Mouse (Mus musculus) layer of hippocampus, adult 11-12 months (tissue): Measurements from ENCODE around the gene Rps27rt.
"Not testable (repeated sequence)": the region's sequence is repeated elsewhere in the genome, so short reads cannot be mapped to it uniquely, and the experiment has no call there.

Experiments used
- DNase-seq: peaks from one replicate; pipeline ENCODE4 v3.0.0; 2022; ENCODE audit warnings: low spot score

Rps27rt gene

GRCm38 (mm10) chr9:114979969-114980368, 2.6 kb downstream of the Rps27rt start:
- no peak for DNase-seq

- DNase-seq, result peak; percentile 83
Observed at GRCm38 (mm10) chr9:114978281-114979111, 4.0 kb downstream of the Rps27rt start, which contains the start of gene Osbpl10. Gene Osbpl10 (plus strand): TSS chr9:114978569.

GRCm38 (mm10) chr9:114977461-114978280, 4.9 kb downstream of the Rps27rt start:
- peak; percentile 51 for DNase-seq

GRCm38 (mm10) chr9:114966286-114966685, 16.3 kb downstream of the Rps27rt start:
- DNase-seq, result not testable (repeated sequence)

- DNase-seq, result no peak
Observed at GRCm38 (mm10) chr9:114964093-114964492, 18.4 kb downstream of the Rps27rt start.

GRCm38 (mm10) chr9:114960844-114961243, 21.7 kb downstream of the Rps27rt start:
- no peak for DNase-seq

GRCm38 (mm10) chr9:114960043-114960789, 22.3 kb downstream of the Rps27rt start:
- no peak for DNase-seq

- peak; percentile 47 for DNase-seq
Observed at GRCm38 (mm10) chr9:114956945-114957344, 25.6 kb downstream of the Rps27rt start.

- DNase-seq, result no peak
Observed at GRCm38 (mm10) chr9:114955340-114955739, 27.2 kb downstream of the Rps27rt start.

GRCm38 (mm10) chr9:114952866-114953265, 29.7 kb downstream of the Rps27rt start:
- DNase-seq, result no peak

GRCm38 (mm10) chr9:114948395-114948794, 34.1 kb downstream of the Rps27rt start:
- no peak for DNase-seq

GRCm38 (mm10) chr9:114945576-114945975, 37.0 kb downstream of the Rps27rt start:
- no peak for DNase-seq

GRCm38 (mm10) chr9:114944642-114945041, 37.9 kb downstream of the Rps27rt start:
- no peak for DNase-seq

- no peak for DNase-seq
Observed at GRCm38 (mm10) chr9:114936687-114937086, 45.9 kb downstream of the Rps27rt start.

- DNase-seq, result no peak
Observed at GRCm38 (mm10) chr9:114935321-114935720, 47.2 kb downstream of the Rps27rt start.

- no peak for DNase-seq
Observed at GRCm38 (mm10) chr9:114934231-114934630, 48.3 kb downstream of the Rps27rt start.

- DNase-seq, result peak; percentile 96
Observed at GRCm38 (mm10) chr9:114933723-114934171, 48.8 kb downstream of the Rps27rt start, which contains the start of gene Gpd1l. Gene Gpd1l (minus strand): TSS chr9:114933987.

GRCm38 (mm10) chr9:114933037-114933722, 49.4 kb downstream of the Rps27rt start:
- no peak for DNase-seq

- no peak for DNase-seq
Observed at GRCm38 (mm10) chr9:114932607-114933006, 49.9 kb downstream of the Rps27rt start.
